Mouse (Mus musculus): ENCODE results near the gene Fndc3c1.
A peak's percentile ranks its signal among the peaks of the same experiment; 100 is the strongest.
"Not testable (repeated sequence)": the region's sequence is repeated elsewhere in the genome, so short reads cannot be mapped to it uniquely, and the experiment has no call there.

The Fndc3c1 gene

GRCm38 (mm10) chrX:106485101-106485651 is at the start of gene Fndc3c1:
Gene Fndc3c1, minus strand, starts transcription at chrX:106485401.
- peak; percentile 6 for DNase-seq (ENCODE audit: low read depth, low spot score)

GRCm38 (mm10) chrX:106486451-106486850 is 1.2 kb upstream of the Fndc3c1 start:
- no peak for DNase-seq (ENCODE audit: low read depth, low spot score)

- DNase-seq (ENCODE audit: low read depth, low spot score), result no peak
Measured at GRCm38 (mm10) chrX:106485671-106486070, 470 bp upstream of the Fndc3c1 start.

GRCm38 (mm10) chrX:106479891-106480290 is 5.3 kb downstream of the Fndc3c1 start:
- not testable (repeated sequence) for DNase-seq (ENCODE audit: low read depth, low spot score)

- DNase-seq (ENCODE audit: low read depth, low spot score), result no peak
Measured at GRCm38 (mm10) chrX:106385304-106385703, 99.9 kb downstream of the Fndc3c1 start.

- DNase-seq (ENCODE audit: low read depth, low spot score), result no peak
Measured at GRCm38 (mm10) chrX:106380608-106381007, 104.6 kb downstream of the Fndc3c1 start.
